Mouse (Mus musculus) layer of hippocampus, adult 9-11 months (tissue): ENCODE data around the gene Mllt6.
"Not testable (repeated sequence)": the region's sequence is repeated elsewhere in the genome, so short reads cannot be mapped to it uniquely, and the experiment has no call there.

Source experiments
- DNase-seq: peaks from one replicate; pipeline ENCODE4 v3.0.0; 2022

Gene Mllt6

DNA sequence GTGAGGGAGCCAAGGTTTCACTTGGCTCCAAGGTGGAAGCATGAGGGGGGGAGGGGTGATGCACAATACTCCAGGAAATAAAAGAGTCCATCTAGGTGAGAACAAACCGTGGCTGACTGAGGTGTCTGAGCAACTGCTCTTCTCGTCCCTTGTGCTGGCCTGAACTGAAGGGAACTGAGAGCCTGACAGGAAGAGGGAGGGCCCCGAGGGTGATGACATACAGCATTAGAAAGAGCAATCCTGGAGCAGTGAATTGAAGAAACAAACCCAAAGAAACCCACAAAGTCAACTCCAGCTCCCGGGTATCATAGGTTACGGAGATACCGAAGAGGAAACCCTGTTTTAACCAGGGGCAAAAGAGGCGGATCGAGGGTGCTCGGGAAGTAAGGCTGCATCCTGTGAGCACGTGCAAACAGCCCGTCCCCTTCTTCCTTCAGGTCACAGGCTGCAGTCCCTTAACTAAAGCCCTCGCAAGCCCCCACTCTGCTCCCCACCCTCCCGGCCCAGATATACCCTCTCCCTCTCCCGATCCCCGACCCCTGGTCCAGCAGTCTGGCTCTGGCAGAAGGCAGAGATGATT lies 55.2 kb downstream of the Mllt6 start:
- no peak for DNase-seq

DNA sequence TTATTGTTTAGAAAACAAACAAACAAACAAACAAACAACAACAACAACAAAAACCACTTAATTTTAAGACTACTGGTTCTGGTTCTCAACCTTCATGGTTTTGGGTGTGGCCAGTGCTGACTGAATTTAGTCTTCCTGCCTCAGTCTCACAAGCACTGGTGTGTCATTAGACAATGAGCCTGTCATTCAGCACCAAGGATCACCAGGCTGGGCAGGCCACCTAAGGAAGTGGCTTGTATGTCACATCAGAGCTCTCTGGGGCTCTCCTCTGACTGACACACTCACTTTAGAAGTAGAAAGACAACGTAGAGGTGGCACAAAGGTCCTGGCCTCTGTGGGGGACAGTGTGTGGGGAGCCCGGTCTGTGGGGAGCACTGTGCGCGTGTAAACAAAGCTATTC lies 55.8 kb downstream of the Mllt6 start:
- no peak for DNase-seq

DNA sequence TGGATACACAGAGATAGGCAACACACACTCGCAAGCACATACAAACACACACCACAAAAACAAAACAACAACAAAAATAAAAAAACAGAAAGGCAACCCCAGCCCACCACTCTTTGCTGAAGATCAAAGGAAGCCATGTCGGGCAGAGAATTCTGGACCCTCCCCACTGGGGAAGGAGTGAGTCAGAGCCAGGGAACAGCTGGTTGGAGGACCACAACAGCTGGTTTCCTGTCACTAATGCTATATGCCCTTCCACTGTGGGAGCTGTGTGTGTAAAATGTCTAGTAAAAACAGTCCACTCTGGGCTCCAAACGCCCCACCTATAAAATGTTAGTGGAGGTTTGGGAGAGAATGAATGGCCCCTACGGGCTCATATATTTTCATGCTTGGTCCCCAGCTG lies 58.1 kb downstream of the Mllt6 start:
- no peak for DNase-seq

DNA sequence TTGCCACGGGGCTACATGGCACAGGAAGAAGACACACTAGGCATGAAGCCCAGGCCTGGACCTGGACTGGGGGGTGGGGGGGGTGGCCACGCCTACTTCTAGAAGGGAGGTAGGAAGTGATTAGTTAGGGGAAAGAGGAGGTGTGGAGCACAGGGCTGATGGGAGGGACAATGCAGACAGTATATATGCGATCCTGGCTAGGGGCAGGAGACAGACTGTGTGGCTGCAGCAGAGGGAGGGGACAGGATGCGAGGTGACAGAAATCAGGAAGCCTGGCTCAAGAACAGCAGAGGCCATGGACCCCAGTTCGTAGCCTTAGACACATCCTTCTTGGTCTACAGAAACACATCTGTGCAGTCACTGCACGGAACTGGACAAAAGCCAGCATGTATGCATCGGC lies 60.5 kb downstream of the Mllt6 start:
- DNase-seq: no peak

DNA sequence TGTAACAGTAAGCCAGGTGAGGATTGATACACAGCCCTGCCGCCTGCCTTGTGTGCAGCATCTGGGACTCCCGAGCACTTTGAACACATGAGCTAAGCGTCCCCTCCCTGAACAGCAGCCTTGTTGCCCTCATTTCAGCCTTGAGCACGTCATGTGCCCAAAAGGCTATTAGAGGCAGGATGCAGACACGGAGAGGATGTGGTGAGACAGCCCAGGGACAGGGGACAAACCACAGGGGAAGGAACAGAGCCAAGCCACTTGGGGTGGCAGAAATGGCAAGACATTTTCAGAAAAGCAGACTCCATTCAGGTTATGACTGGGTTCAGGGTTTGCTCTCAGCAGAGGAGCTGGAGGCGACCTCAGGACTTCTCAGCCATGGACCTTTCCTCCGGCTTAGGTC lies 65.1 kb downstream of the Mllt6 start:
- DNase-seq: no peak

DNA sequence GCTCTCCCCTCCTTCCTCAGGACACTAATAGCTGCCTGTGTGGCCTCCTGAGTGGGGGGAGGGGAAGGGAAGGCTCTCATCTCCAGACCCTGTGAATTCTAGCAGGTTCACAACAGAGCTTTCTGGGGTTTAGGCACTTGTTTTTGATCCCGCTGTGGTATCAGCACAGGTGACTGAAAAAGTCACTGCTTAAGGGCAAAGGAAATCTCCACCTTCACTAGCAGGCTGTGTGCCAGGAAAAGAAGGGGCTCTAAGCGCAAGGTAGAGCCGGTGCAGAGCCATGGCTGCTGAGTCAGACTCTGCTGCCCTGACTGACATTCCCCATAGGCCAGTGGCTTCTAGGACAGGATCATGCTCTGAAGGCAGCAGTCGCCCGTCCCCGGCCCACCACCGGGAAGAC lies 65.5 kb downstream of the Mllt6 start:
- DNase-seq: no peak

DNA sequence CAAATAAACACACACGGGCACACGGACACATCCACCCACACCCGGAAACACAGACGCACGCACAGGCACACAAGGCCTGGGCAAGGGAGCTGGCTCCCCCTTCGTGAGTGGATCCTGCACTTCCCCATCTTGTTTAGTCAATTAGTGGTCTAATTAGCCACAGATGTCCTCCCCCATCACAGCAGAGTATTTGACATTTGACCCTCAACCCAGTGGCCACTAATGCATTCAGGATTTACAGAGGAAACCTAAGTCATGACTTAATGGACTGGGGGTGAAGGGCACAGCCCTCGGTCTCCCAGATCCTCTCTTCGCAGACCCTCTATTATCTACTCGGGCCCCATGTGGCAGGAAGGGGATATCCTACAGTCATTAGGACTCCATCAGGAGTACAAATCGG lies 70.5 kb downstream of the Mllt6 start:
- no peak for DNase-seq

DNA sequence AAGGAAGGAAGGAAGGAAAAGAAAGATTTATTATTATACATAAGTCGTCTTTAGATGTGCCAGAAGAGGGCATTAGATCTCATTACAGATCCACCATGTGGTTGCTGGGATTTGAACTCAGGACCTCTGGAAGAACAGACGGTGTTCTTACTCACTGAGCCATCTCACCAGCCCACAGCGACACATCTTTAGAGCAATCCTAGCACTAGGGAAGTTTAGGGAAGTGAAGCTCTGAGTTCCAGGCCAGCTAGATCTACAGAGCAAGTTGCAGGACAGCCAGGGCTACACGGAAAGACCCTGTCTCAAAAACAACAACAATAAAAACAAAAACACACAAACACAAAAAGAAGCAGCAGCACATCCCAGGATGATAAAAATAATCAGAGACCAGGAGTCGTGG lies 71.6 kb downstream of the Mllt6 start:
- not testable (repeated sequence) for DNase-seq
